Mouse (Mus musculus): ENCODE results near the gene Olfr301.

The Olfr301 gene

DNA sequence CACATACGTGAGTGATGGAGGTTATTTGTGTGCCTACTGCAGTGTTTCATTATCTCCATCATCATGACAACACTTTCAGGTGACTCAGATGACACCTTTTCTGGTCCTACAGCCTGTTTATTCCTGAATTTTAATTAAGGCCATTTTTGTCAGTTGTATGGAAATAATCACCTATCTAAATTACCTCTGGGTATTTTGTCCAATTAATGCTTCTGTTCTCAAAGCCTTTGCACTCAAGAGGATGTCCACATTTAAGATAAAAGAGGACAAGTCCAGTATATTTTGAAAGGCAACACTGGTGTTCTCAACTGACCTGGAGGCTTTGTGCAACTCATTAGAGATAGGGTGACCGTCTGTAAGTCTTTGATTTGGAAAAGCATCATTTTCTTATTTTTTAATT, at the start of gene Olfr301:
TSS of gene Olfr301 (plus strand) at position 301 of the 400 bp plus-strand sequence.
- no peak for DNase-seq (ENCODE audit: low spot score)

DNA sequence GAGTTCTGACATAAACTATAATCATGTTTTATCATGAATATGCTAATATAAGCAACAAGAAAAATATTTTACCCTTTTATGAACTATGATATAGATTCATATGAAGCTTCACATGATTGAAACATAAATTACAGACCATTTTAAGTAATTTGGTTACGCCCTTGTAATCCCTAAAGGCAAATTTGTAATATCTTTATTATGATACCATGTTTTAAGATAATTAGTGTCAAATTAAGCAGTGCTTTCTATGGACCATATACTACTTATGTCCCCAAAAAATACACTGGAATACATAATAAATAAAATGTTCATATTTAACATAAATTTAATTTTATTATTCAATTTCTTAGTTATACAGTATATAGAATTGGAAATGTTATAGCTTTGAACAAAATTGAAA, 36.8 kb upstream of the Olfr301 start, which contains the start of gene Olfr305:
TSS of gene Olfr305 (minus strand) at position 101 of the 400 bp plus-strand sequence.
- no peak for DNase-seq (ENCODE audit: low spot score)

DNA sequence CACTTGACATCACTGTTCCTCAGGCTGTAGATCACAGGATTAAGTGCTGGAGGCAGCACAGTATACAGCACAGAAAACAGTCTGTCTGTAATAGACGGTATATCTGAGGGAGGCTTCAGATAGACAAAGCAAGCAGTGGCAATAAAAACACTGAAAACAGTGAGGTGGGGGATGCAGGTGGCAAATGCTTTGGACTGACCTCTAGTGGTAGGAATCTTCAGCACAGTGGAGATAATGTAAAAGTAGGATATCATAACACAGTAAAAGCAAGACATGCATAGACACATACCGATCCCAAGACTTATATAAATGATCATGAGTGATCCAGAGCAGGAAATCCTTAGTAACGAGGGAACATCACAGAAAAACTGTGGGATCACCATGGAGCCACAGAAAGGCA, 17.9 kb upstream of the Olfr301 start:
- DNase-seq (ENCODE audit: low spot score) = no peak

DNA sequence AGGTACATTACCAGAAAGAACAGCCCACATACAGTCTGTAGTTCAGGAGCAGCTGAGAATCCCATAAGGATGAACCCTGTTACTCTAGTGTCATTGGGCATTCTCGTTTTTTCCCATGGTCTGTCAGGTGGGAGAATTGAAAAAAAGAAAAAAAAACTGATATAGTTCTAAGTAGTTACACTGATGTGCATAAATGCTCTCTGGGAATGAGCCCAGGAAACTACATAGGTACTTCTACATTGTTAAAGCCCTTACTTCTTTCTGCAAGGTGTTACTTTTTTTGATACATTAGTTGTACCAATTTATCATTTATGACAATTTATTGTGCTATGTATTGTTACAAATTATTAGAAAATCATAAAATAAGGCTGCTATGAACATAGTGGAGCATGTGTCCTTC, 17.1 kb upstream of the Olfr301 start, which contains the start of gene Olfr304:
TSS of gene Olfr304 (minus strand) at position 101 of the 400 bp plus-strand sequence.
- no peak for DNase-seq (ENCODE audit: low spot score)

DNA sequence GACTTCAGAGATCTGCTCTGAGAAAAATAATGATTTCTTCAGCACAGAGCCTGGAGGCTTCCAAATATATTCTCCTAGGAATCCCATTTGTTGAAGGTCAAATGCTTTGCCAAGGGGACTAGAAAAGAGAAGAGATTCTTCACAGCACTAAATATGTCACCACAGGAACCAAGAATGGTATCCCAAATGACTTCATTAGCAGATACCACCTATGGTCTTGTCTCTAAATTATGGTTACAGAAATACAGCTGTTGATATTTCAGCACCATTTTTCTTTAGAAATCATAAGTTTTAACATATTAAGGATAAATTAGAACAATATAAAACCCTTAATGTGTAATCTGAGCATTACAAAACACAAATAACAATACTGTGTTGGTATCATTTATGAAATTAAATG, 6.0 kb upstream of the Olfr301 start, which contains the start of gene Olfr303:
TSS of gene Olfr303 (minus strand) at position 101 of the 400 bp plus-strand sequence.
- DNase-seq (ENCODE audit: low spot score) = no peak

DNA sequence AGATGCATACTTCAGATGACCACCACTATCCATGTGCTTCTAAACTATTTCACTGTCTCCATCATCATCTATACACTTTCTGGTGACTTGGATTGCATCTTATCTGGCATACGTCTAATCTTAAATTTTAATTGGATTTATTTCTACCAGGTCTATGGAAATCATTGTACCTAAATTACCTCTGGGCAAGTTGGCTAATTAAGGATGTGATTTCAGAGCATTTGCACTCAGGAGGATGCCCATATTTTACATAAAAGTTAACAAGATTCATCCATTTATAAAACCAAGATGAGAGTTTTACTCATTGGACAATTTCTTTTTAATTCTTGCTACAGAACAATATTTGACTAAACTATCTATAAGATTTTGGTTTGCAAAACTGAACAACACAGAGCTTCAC, 56.0 kb downstream of the Olfr301 start, which contains the start of gene Olfr299:
TSS of gene Olfr299 (plus strand) at position 301 of the 400 bp plus-strand sequence.
- DNase-seq (ENCODE audit: low spot score) = no peak

Measured in ovary, postnatal 14 days (tissue).